Mouse (Mus musculus) kidney, adult 2 months (tissue): ENCODE data around the gene Abraxas2.

ENCODE experiments used
- CTCF ChIP-seq: fragments of 200-500 bp; conservative IDR thresholded peaks from 2 replicates; pipeline ENCODE4 v1.5.1; 2011; ENCODE audit warnings: low read depth, mild to moderate bottlenecking, control low read depth, low read length, moderate library complexity, mixed read lengths; ENCODE audit not compliant: insufficient read depth, insufficient read length
- POLR2A ChIP-seq: fragments of 200-500 bp; IDR thresholded peaks from one replicate; pipeline ENCODE4 v1.6.1; 2011; ENCODE audit warnings: low read depth, low read length, control low read depth

DNA sequence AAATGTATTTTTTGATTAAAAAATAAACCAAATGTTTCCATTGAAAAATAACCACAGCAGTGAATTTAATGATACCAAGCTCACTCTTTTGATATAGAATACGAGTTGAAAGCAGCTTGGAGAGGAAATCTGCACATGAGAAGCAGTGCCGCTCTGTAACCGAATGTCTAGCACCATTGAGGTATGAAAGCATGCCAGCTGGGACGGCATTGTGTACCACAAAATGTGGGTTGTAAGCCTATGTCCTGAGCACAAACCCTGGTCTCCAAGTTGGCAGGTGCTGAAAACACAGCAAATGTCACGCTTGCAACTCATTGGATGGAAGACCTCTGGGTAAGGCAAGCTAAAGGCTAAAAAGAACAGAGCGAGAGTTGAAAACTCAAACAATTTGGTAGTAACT, 42.0 kb upstream of the Abraxas2 start:
- TF ChIP-seq CTCF (no peak), POLR2A (no peak)
